In the genomic region with DNA sequence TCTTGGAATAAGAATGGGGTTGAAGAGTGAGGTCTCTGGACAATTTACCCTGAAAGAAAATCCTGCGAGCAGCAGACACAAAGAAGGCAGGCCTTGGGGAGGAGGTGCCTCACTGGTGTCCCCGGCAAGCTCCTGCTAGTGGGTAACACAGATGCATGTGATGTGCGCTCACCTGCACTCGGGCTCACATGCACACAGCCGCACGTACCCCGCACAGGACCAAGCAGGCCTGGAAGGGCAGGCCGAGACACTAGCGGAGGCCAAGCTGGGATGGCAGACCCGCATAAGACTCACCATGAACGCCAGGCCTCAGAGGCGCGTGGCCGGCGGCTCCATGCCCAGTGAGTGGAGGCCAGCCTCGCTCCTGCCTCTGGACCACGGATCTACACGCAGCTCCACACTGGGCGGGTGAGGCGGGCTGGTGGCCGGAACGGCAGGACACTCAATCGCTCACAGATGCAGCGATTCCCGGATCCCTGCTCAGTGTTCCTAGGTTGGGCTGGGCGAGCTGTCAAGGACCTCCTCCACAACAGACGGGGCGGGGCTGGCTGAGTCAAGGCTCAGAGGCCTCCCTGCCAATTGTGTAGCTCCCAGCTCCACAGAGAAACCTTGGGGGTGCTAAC, we compare ENCODE assay signal across 8 mouse cellular contexts. TPM values are rescaled to one million over a fixed set of nuclear protein-coding genes. Genes with fewer than 3 reads are reported as not detected.
DNase-seq lines count a peak whose midpoint lies in the region; ATAC-seq and TF ChIP-seq lines count a peak whose summit lies in the region.

No protein-coding gene starts in this region.

- ATAC-seq in heart, embryonic 11.5 days (replicated peaks; ENCODE audit: insufficient number of reproducible peaks, low FRiP score, low TSS enrichment): peak; percentile 89
- ATAC-seq in kidney, embryonic 16.5 days (ENCODE audit: low FRiP score, low TSS enrichment): peak; percentile 98

- no peaks in the 10 kb centered on the region for H3K79me3 ChIP-seq in C2C12 (ENCODE audit: low read depth)

- H3K4me2 ChIP-seq in heart, embryonic 11.5 days: peak overlapping the region; percentile 82
- peak overlapping the region; percentile 74 for H3K4me2 ChIP-seq in kidney, embryonic 16.5 days (replicated peaks; ENCODE audit: low read depth, low read length)

- H3K4me3 ChIP-seq in C2C12 (ENCODE audit: insufficient read depth, poor library complexity, severe bottlenecking): peak overlapping the region; percentile 55
- H3K4me3 ChIP-seq in erythroblast, embryonic 14.5 days (replicated peaks): peak overlapping the region; percentile 81
- H3K4me3 ChIP-seq in heart, embryonic 11.5 days (ENCODE audit: low read depth, low read length): peak overlapping the region; percentile 79
- peak overlapping the region; percentile 61 for H3K4me3 ChIP-seq in kidney, embryonic 16.5 days (ENCODE audit: low read length)

- DNase-seq in brain, embryonic 18.5 days (ENCODE audit: low read depth, low spot score): peak; percentile 74
- peak; percentile 92 for DNase-seq in liver
- DNase-seq in monocyte, adult 2 months (ENCODE audit: low read depth in 1 of 2, low spot score in 2 of 2): peak; percentile 60 to 67
- peak; percentile 66 to 71 for DNase-seq in spleen, postnatal 14 days (ENCODE audit: low spot score in 2 of 2)

- H3ac ChIP-seq in C2C12 (ENCODE audit: control insufficient read depth, insufficient read length, low read depth): peak overlapping the region; percentile 84

- H3K9ac ChIP-seq in heart, embryonic 11.5 days (ENCODE audit: low read depth, low read length): peak overlapping the region; percentile 76
- H3K9ac ChIP-seq in kidney, embryonic 16.5 days (replicated peaks; ENCODE audit: low read length): peak overlapping the region; percentile 74

- WGBS in heart, embryonic 11.5 days (ENCODE audit: insufficient replicate concordance): under 1% methylated on average over 28 of the region's 28 CpGs
- 0% methylated on average over 28 of the region's 28 CpGs for WGBS in kidney, embryonic 16.5 days

- no peaks in the 10 kb centered on the region for H3K36me3 ChIP-seq in C2C12 (ENCODE audit: control insufficient read depth, insufficient read depth)
- peaks cover 6% of the 10 kb centered on the region for H3K36me3 ChIP-seq in erythroblast, embryonic 14.5 days (ENCODE audit: control insufficient read depth)
- H3K36me3 ChIP-seq in heart, embryonic 11.5 days (ENCODE audit: control insufficient read depth, insufficient read depth, low read length): no peaks in the 10 kb centered on the region
- H3K36me3 ChIP-seq in kidney, embryonic 16.5 days (ENCODE audit: insufficient read depth, low read length): no peaks in the 10 kb centered on the region

- no peak for TF ChIP-seq CTCF in C2C12 (IDR thresholded peaks at IDR 0.05; ENCODE audit: control insufficient read depth, insufficient read depth, insufficient read length)

- H3K79me2 ChIP-seq in C2C12 (ENCODE audit: control insufficient read depth, insufficient read depth): peaks cover 32% of the 10 kb centered on the region

- H3K9me3 ChIP-seq in erythroblast, embryonic 14.5 days (ENCODE audit: control insufficient read depth, low read length): no peaks in the 10 kb centered on the region
- H3K9me3 ChIP-seq in heart, embryonic 11.5 days (replicated peaks; ENCODE audit: control insufficient read depth, low read length): no peaks in the 10 kb centered on the region
- H3K9me3 ChIP-seq in kidney, embryonic 16.5 days (ENCODE audit: low read length): no peaks in the 10 kb centered on the region

- H3K27ac ChIP-seq in heart, embryonic 11.5 days (ENCODE audit: low read depth, low read length): peak overlapping the region; percentile 25; the same call in 1 of the 2 replicates
- peak overlapping the region; percentile 73 for H3K27ac ChIP-seq in kidney, embryonic 16.5 days (ENCODE audit: low read length)

- H3K27me3 ChIP-seq in C2C12 (ENCODE audit: control insufficient read depth, insufficient read depth, insufficient read length): no peaks in the 10 kb centered on the region
- no peaks in the 10 kb centered on the region for H3K27me3 ChIP-seq in erythroblast, embryonic 14.5 days (ENCODE audit: control insufficient read depth)
- no peaks in the 10 kb centered on the region for H3K27me3 ChIP-seq in heart, embryonic 11.5 days (ENCODE audit: control insufficient read depth, insufficient read depth, low read length)
- H3K27me3 ChIP-seq in kidney, embryonic 16.5 days (ENCODE audit: insufficient read depth, low read length): no peaks in the 10 kb centered on the region

- H3K4me1 ChIP-seq in erythroblast, embryonic 14.5 days (ENCODE audit: control insufficient read depth): peaks cover 46% of the 10 kb centered on the region
- H3K4me1 ChIP-seq in heart, embryonic 11.5 days (ENCODE audit: control insufficient read depth, insufficient read depth, low read length): peaks cover 17% of the 10 kb centered on the region
- H3K4me1 ChIP-seq in kidney, embryonic 16.5 days (ENCODE audit: insufficient read depth, low read length): peaks cover 51% of the 10 kb centered on the region

TF ChIP-seq in C2C12, 6 proteins besides CTCF, POLR2A, EP300 and RAD21:
- TF ChIP-seq CEBPB (IDR thresholded peaks at IDR 0.05; ENCODE audit: low read depth) (no peak), MAX (IDR thresholded peaks at IDR 0.05) (no peak), MYOD1 (IDR thresholded peaks at IDR 0.05; ENCODE audit: control insufficient read depth, insufficient read length, low read depth) (no peak), MYOG (IDR thresholded peaks at IDR 0.05; ENCODE audit: control insufficient read depth, extremely low read depth, insufficient read length) (no peak), USF1 (IDR thresholded peaks at IDR 0.05; ENCODE audit: low read depth) (no peak), FOSL1 (IDR thresholded peaks at IDR 0.05; ENCODE audit: insufficient read depth, low read length, poor library complexity, severe bottlenecking) (no peak)

RNA-seq across cellular contexts. Expression of a gene that starts 45.9 kb away (rescaled TPM):
- 0.42 TPM for polyA plus RNA-seq in C2C12 (2012; fragmentation: generic; extraction: Trizol)
- 0.06 and 0.10 TPM in 2 replicates for polyA plus RNA-seq in erythroblast, embryonic 14.5 days (2012)
- 0.25 and 0.44 TPM in 2 replicates for polyA plus RNA-seq in heart, embryonic 11.5 days (2014; fragmentation: Nextera tagmentation; extraction: Ambion mirVana)
- polyA plus RNA-seq in kidney, embryonic 16.5 days (2015; fragmentation: Nextera tagmentation; extraction: Ambion mirVana): 0.76 and 0.81 TPM in 2 replicates

RNA-seq across cellular contexts. Expression of a gene that starts 46.2 kb away (rescaled TPM):
- 10.2 TPM for polyA plus RNA-seq in C2C12 (2012; fragmentation: generic; extraction: Trizol)
- polyA plus RNA-seq in erythroblast, embryonic 14.5 days (2012): 1.0 and 1.1 TPM in 2 replicates
- polyA plus RNA-seq in heart, embryonic 11.5 days (2014; fragmentation: Nextera tagmentation; extraction: Ambion mirVana): 2.8 and 3.3 TPM in 2 replicates
- 2.0 and 2.2 TPM in 2 replicates for polyA plus RNA-seq in kidney, embryonic 16.5 days (2015; fragmentation: Nextera tagmentation; extraction: Ambion mirVana)

Comparison
In these comparisons a context has a peak if more than half of its experiments do, and no peak if none do; other contexts are left out.
1. Peak in every context shown above with its lines: DNase-seq, ATAC-seq, H3K4me3 ChIP-seq and H3K27ac ChIP-seq.